Mouse (Mus musculus): ENCODE measurements at regions not wholly inside any gene's neighbourhood (a gene's known extent, or its start where the extent isn't known, plus 50 kb on each side); places are given as distances from the start of the nearest gene placed in this dataset.

- TF ChIP-seq TCF12 (IDR thresholded peaks at IDR 0.05; ENCODE audit: insufficient read depth, poor library complexity, severe bottlenecking) (no peak), MYOD1 (IDR thresholded peaks at IDR 0.05; ENCODE audit: control insufficient read depth in 1 of 3, insufficient read length in 2 of 3, low read depth in 2 of 3) (no peak), POLR2A (IDR thresholded peaks at IDR 0.05; ENCODE audit: insufficient read length, low read depth) (no peak), MAX (IDR thresholded peaks at IDR 0.05; ENCODE audit: low read depth) (no peak), USF1 (IDR thresholded peaks at IDR 0.05; ENCODE audit: low read depth) (no peak), E2F4 (IDR thresholded peaks at IDR 0.05; ENCODE audit: insufficient read depth) (no peak)
Observed at GRCm38 (mm10) chr2:45236168-45236700, 119.0 kb upstream of the Zeb2 start.
